Mouse (Mus musculus): ENCODE measurements around the gene Gm1123.

DNA sequence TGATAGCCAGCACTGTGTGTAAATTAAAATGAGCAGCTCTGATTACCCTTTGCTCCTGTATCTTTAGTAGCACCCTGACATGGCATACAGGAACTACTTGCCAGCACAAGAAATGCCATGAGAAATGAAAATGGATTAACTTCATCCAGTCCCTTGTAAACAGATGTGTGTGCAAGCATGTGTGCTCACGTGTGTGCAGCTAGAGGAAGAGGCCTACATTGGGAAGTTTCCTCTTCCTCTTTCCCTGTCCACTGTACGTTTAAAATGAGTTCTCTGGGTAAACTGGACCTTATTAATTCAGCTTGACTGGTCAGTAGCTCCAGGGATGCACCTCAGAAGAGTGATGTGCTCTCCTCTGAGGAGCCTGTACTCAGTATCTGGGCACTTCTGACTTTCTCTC, 38.9 kb upstream of the Gm1123 start:
- TF ChIP-seq HCFC1 (IDR thresholded peaks at IDR 0.05; ENCODE audit: borderline replicate concordance, insufficient read depth, low read length) (no peak), CHD2 (IDR thresholded peaks at IDR 0.05; ENCODE audit: low read depth, low read length) (no peak), ZNF384 (IDR thresholded peaks at IDR 0.05; ENCODE audit: low read depth, low read length) (no peak)

All from ES-E14 (cell line).